Mouse (Mus musculus) c-Kit-positive CD71-positive TER-119-positive erythroid progenitor cells, embryonic 14.5 days (primary cell): ENCODE measurements at regions not wholly inside any gene's neighbourhood (a gene's known extent, or its start where the extent isn't known, plus 50 kb on each side); places are given as distances from the start of the nearest gene placed in this dataset.

Experiments used
- DNase-seq: peaks from one replicate; pipeline ENCODE4 v3.0.0-alpha.2; 2013; ENCODE audit warnings: low spot score

DNA sequence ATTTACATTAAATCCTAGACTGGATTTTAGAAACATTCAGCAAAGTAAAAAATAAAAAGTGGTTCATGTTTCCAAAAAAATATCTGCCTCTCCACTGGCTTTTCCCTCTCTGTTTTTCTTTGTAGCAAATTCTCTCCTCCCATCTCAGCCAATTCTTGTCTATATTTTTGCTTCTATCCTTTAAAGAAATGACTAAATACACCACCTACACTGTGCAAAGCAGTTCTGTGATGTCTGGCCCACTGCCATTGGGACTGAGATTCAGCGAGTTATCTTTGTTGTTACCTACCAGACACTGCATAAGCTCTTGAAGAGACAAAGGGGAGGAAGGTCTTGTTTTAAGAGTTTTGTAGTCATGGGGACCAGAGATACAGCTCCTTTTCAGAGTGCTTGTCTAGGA lies 835.8 kb upstream of the Klhl29 start:
- DNase-seq: no peak

DNA sequence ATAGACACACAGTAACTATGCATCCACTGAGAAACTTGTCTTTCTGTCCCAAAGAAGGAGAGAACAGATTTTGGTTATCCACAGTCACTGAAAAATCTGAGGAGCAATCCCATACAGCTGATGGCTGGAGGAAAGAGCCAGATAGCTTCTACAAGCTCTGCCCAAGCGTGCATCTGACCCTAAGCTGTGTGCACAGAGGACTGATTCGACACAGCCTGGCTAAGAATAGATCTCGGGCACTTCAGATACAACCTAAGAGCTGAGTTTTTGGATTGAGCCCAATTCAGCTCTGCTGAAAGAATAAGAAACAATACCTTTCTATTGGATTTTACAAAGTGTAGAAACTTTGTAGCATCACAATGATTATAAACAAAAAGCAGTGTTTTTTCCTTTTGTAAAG lies 813.8 kb upstream of the Klhl29 start:
- DNase-seq: no peak

- DNase-seq: no peak
Observed at GRCm38 (mm10) chr12:6168795-6169194, 793.3 kb upstream of the Klhl29 start.

GRCm38 (mm10) chr12:6154287-6154686 lies 778.8 kb upstream of the Klhl29 start:
- DNase-seq: no peak

- no peak for DNase-seq
Observed at GRCm38 (mm10) chr12:6151476-6151875, 776.0 kb upstream of the Klhl29 start.

- no peak for DNase-seq
Observed at GRCm38 (mm10) chr12:6132451-6132850, 757.0 kb upstream of the Klhl29 start.

- no peak for DNase-seq
Observed at GRCm38 (mm10) chr12:6119557-6119956, 744.1 kb upstream of the Klhl29 start.

DNA sequence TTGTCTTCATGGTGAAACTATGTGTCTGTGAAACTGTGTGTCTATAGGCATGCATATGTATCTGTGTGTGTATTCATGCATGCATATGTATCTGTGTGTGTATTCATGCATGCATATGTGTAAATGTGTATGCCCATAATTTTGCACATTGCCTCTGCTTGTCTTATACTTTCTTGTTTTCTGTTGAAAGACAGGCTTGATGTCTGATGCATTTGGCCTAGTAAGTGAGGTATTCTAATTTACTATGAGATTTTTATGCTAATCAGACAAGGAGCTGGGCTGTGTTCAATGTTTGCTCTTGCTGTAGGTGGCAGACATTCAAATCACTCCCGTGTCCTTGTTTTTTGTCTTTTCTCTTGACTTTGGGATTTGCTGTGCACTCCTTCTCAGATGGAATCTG lies 739.8 kb upstream of the Klhl29 start:
- no peak for DNase-seq

GRCm38 (mm10) chr12:6097295-6097694 lies 721.8 kb upstream of the Klhl29 start:
- no peak for DNase-seq

- DNase-seq: no peak
Observed at GRCm38 (mm10) chr12:6087627-6088350, 712.3 kb upstream of the Klhl29 start.

DNA sequence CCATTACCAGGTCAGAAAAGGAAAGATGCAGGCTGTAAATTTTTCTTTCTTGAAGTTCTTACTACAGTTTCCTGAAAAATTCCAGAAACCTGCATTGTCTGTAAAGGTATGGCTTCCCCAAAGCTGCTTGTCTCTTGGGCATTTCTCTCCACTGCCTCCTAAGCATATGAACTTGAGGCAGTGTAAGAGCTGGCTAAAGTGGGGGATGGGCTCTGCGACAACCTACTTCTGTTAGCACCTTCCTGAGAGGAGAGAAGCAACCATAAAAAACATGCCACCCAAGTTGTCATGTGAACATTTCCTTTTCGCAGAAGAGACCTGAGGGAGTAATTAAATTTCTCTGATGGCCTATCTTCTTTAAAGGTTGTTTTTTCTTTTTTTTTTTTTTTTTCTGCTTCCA lies 711.6 kb upstream of the Klhl29 start:
- no peak for DNase-seq

- DNase-seq: no peak
Observed at GRCm38 (mm10) chr12:6046866-6047689, 671.6 kb upstream of the Klhl29 start.

DNA sequence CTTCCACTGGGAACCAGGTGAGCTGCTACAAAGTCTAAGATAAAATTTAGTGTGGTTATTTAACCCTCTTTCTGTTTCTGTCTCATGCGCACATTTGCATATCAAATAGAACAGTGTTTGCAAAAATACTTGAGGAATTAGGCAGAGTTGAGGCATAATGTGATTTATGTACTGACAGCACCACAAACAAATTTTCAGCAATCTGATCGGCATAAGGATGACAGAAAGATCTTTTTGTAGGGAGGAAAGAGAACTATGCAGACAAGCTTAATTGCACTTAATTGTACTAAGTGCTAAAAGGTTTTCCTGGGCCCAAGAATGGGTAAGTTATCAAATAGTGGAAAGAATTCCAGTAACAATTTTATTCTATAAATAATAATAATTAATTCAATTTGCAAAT lies 670.6 kb upstream of the Klhl29 start:
- DNase-seq: no peak

- no peak for DNase-seq
Observed at GRCm38 (mm10) chr12:6042326-6042725, 666.8 kb upstream of the Klhl29 start.

DNA sequence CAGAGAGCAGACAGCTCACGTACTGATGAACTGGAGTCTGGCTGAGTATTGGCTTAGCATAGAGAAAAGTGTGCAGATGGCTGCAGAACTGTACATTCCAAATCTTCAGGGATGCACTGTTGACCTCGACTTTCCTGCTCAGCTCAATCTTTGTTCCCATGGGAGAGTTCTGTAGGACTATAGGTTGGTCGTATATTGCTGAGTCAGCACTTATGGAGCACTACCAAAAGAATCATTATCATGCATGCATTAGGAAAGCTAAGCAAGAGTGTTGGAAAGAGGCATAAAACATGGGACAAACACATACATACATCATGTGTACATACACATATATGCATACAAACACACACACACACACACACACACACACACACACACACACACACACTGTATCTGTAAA lies 648.6 kb upstream of the Klhl29 start:
- no peak for DNase-seq

DNA sequence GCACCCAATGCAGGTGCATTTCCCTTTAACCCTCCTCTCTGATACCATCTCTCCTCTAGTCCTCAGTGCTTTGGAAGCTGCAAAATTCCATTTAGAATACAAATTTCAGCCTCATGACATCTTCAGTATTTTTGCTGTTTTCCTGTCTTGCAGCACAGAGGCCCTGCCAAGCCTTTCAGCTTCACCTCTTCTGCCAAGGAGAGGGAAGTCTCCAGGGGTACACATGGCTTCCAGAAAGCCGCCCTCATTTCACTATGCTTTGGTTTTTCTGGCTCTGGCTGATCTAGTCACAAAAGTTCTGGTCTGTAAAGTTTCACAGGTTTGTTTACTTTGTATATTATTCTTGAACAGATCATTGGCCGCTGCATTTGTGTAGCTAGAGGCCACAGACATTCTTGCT lies 647.0 kb upstream of the Klhl29 start:
- DNase-seq: no peak

GRCm38 (mm10) chr12:6000961-6001360 lies 625.5 kb upstream of the Klhl29 start:
- no peak for DNase-seq

DNA sequence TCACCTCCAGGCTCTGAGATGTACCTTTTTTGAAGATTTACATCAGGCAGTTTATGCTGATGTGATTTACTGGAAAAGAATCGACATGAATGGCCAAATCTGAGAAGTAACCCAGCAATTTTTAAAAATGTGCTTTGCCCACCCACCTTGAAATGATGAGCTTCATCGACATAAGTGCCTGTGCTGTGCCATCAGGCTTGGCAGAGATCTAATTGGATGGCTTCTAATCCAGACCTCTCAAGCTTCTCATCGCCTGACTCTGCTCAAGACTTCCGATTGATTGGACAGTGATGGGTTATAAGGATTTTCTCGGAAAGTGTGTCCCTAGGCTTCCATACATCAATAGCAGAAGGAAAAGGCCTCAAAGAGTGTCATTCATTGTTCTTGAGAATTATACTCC lies 621.9 kb upstream of the Klhl29 start:
- DNase-seq: no peak

GRCm38 (mm10) chr12:5996672-5997071 lies 621.2 kb upstream of the Klhl29 start:
- DNase-seq: no peak

GRCm38 (mm10) chr12:5983937-5984610 lies 608.6 kb upstream of the Klhl29 start:
- no peak for DNase-seq

- DNase-seq: no peak
Observed at GRCm38 (mm10) chr12:5982096-5982495, 606.6 kb upstream of the Klhl29 start.

DNA sequence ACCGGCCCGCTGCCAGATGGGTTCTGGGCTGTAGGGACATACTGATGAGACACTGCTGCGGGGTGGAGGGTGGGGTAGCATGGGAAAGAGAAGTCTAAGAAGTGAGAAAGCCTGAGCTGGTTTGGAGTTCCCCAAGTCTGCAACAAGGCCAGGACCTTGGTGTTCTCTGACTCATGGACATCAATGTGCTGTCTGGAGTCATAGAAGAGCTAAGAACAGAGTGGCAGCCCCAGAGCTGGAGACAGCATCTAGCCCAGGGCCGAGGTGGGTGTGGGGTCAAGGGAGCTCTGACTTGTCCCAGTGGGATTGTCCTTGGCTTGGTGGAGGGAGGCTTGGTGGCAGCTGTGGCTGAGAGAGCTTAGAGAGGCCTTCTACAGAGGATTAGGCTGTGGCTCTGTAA lies 600.4 kb upstream of the Klhl29 start:
- DNase-seq: no peak

DNA sequence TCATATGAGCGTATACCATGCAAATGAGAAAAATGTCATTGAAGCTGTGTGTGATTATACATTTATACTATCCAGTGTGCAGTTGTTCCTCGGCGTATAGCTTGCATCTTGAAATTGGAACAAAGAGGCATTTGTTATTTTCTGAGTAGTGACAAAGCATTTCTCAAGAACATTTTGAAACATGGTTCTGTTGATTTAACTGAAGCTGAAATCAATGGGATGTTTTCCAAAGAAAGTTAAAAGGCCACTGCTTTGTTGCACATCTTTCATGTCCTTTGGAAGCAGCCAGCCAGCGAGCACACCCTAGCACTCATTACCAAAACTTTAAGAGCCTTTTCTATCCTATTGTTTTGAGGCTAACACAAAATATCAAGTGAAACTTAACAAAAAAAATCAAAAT lies 594.1 kb upstream of the Klhl29 start:
- DNase-seq: no peak
